ENCODE assay signal across 9 mouse cellular contexts in the genomic region with DNA sequence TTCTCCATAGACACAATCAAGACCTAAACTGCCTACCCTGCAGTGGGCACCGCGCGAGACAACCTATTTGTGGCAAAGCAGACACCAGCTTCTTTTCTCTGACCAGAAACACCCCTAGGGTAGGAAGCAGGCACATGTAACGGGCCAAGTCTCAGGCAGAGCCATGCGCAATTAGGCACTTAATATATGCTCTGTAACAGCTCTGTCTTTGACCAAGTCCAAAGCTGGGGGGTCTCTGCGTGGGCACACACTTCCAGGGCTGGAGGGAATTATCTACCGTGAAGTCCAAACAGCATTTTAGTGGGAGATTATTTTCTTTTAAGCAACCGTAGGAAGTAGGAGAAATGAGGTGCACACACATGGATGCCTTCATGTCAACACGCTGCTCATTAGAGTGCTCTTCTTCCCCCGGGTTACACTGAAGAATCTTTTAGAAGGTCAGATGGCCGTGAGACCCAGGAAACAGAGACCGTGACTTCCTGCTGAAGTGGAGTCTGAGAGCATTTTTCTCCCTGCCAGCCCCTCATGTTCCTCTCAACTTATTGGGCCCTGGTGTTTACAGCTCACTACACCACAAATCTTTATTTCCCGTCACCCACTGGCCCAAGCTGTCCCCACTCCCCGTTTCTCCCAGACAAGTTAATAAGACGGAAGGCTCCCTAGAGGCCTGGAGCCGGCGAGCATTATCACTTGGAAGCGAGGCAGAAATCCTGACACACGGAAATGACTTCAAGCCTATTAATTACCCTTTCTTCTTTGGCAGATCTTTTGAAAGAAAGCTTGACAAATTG.
DNase-seq lines count a peak whose midpoint lies in the region; ATAC-seq lines count a peak whose summit lies in the region.
"Had no signal": no experiment of that assay in that cellular context is flagged by ENCODE, and none has a peak within 500 bp of the region (broad histone marks: within the 10 kb centered on the region; RNA-seq: fewer than 3 reads in every experiment).

No protein-coding gene starts in this region.

- DNase-seq in embryo, embryonic 11 days = peak; percentile 77
- DNase-seq in forebrain, embryonic 14.5 days (ENCODE audit: low spot score) = peak; percentile 80
- peak; percentile 35 for DNase-seq in kidney, adult 18-20 months
- DNase-seq in midbrain, embryonic 11.5 days (ENCODE audit: low spot score, missing footprints) = peak; percentile 86
- DNase-seq in ovary, adult 18-20 months (ENCODE audit: low spot score) = no peak
- no peak for DNase-seq in urinary bladder, postnatal 36 days (ENCODE audit: low spot score in 2 of 2)
- DNase-seq in thymus, postnatal 0 days (ENCODE audit: low spot score) = no peak

- H3K4me1 ChIP-seq in forebrain, embryonic 14.5 days (ENCODE audit: control insufficient read depth, insufficient read depth, low read length) = peaks cover 50% of the 10 kb centered on the region
- H3K4me1 ChIP-seq in midbrain, embryonic 11.5 days (ENCODE audit: control insufficient read depth, insufficient read depth, low read length) = peaks cover 62% of the 10 kb centered on the region

- H3K4me3 ChIP-seq in forebrain, embryonic 14.5 days (ENCODE audit: low read depth, low read length) = no peak overlapping the region
- H3K4me3 ChIP-seq in midbrain, embryonic 11.5 days (ENCODE audit: low read depth, low read length) = no peak overlapping the region
- H3K4me3 ChIP-seq: erythroblast, embryonic 14.5 days had no signal

- peak overlapping the region; percentile 7; the same call in 1 of the 2 replicates for H3K9ac ChIP-seq in forebrain, embryonic 14.5 days (ENCODE audit: low read length)
- H3K9ac ChIP-seq in midbrain, embryonic 11.5 days (ENCODE audit: low read length) = no peak overlapping the region

- 0 out of 2 replicates have a peak, but pooled peaks cover 1% of the 10 kb centered on the region for H3K36me3 ChIP-seq in forebrain, embryonic 14.5 days (ENCODE audit: control insufficient read depth, insufficient read depth, low read length)
- no peaks in the 10 kb centered on the region for H3K36me3 ChIP-seq in midbrain, embryonic 11.5 days (ENCODE audit: control insufficient read depth, insufficient read depth, low read length)

- peak overlapping the region; percentile 8; the same call in 1 of the 2 replicates for H3K4me2 ChIP-seq in forebrain, embryonic 14.5 days (ENCODE audit: low read length)
- no peak overlapping the region for H3K4me2 ChIP-seq in midbrain, embryonic 11.5 days

- WGBS in forebrain, embryonic 14.5 days = 13% methylated on average over 19 of the region's 19 CpGs
- 44% methylated on average over 19 of the region's 19 CpGs for WGBS in midbrain, embryonic 11.5 days

- no peaks in the 10 kb centered on the region for H3K9me3 ChIP-seq in forebrain, embryonic 14.5 days (replicated peaks; ENCODE audit: control insufficient read depth, low read length)
- H3K9me3 ChIP-seq in midbrain, embryonic 11.5 days (ENCODE audit: control insufficient read depth, low read length) = no peaks in the 10 kb centered on the region

- no peaks in the 10 kb centered on the region for H3K27me3 ChIP-seq in forebrain, embryonic 14.5 days (replicated peaks; ENCODE audit: control insufficient read depth, insufficient read depth, low read length)
- no peaks in the 10 kb centered on the region for H3K27me3 ChIP-seq in midbrain, embryonic 11.5 days (ENCODE audit: control insufficient read depth, insufficient read depth, low read length)

- ATAC-seq in forebrain, embryonic 14.5 days = peak; percentile 50
- ATAC-seq in midbrain, embryonic 11.5 days (ENCODE audit: low FRiP score) = no peak
- no peak for ATAC-seq in erythroblast, adult 5-6 weeks (replicated peaks; ENCODE audit: low FRiP score, poor library complexity, severe bottlenecking)

- peak overlapping the region; percentile 59 for H3K27ac ChIP-seq in forebrain, embryonic 14.5 days (ENCODE audit: low read depth, low read length)
- peak overlapping the region; percentile 8; the same call in 1 of the 2 replicates for H3K27ac ChIP-seq in midbrain, embryonic 11.5 days (ENCODE audit: low read depth, low read length)

Comparison
In these comparisons a context has a peak if more than half of its experiments do, and no peak if none do; other contexts are left out.
1. DNase-seq: peak in embryo, embryonic 11 days (single experiment), forebrain, embryonic 14.5 days (single experiment), kidney, adult 18-20 months (single experiment) and midbrain, embryonic 11.5 days (single experiment); none in ovary, adult 18-20 months (single experiment), urinary bladder, postnatal 36 days (0 of 2) and thymus, postnatal 0 days (single experiment).